Mouse (Mus musculus) midbrain, embryonic 14.5 days (tissue): ENCODE data around the gene Speer1. TPM values are rescaled to one million over a fixed set of nuclear protein-coding genes. Genes with fewer than 3 reads are reported as not detected.
"Not testable (repeated sequence)": the region's sequence is repeated elsewhere in the genome, so short reads cannot be mapped to it uniquely, and the experiment has no call there.

Experiments
- ATAC-seq: fragments of 200-750 bp; cut with Nextera tagmentation; 2 replicates; pipeline ENCODE4 v1.8.0; 2017; ENCODE audit warnings: moderate number of reproducible peaks, moderate library complexity; ENCODE audit not compliant: low FRiP score, low TSS enrichment
- DNase-seq: peaks from one replicate; pipeline ENCODE4 v3.0.0-alpha.2; 2015
- H3K27ac ChIP-seq: fragments of 300-500 bp; sonication (generic); replicated peaks from 2 replicates; pipeline ENCODE4 v1.5.1; 2014; ENCODE audit warnings: mild to moderate bottlenecking, low read depth, low read length, moderate library complexity
- H3K27me3 ChIP-seq: fragments of 300-500 bp; sonication (generic); 2 replicates; pipeline ENCODE4 v1.6.1; 2014; ENCODE audit warnings: low read length, control low read depth, mixed read lengths; ENCODE audit not compliant: control insufficient read depth, insufficient read depth
- H3K36me3 ChIP-seq: fragments of 300-500 bp; sonication (generic); 2 replicates; pipeline ENCODE4 v1.6.1; 2014; ENCODE audit warnings: low read length, control low read depth; ENCODE audit not compliant: control insufficient read depth, insufficient read depth
- H3K4me1 ChIP-seq: fragments of 300-500 bp; sonication (generic); 2 replicates; pipeline ENCODE4 v1.6.1; 2014; ENCODE audit warnings: mild to moderate bottlenecking, antibody characterized with exemption, low read length, control low read depth; ENCODE audit not compliant: control insufficient read depth, insufficient read depth
- H3K4me2 ChIP-seq: fragments of 300-500 bp; sonication (generic); 2 replicates; pipeline ENCODE4 v1.6.1; 2014; ENCODE audit warnings: mild to moderate bottlenecking, low read length, moderate library complexity
- H3K4me3 ChIP-seq: fragments of 300-500 bp; sonication (generic); replicated peaks from 2 replicates; pipeline ENCODE4 v1.5.1; 2014; ENCODE audit warnings: low read depth, low read length
- H3K9ac ChIP-seq: fragments of 300-500 bp; sonication (generic); replicated peaks from 2 replicates; pipeline ENCODE4 v1.6.1; 2014; ENCODE audit warnings: mild to moderate bottlenecking, low read length, moderate library complexity
- H3K9me3 ChIP-seq: fragments of 300-500 bp; sonication (generic); 2 replicates; pipeline ENCODE4 v1.6.1; 2016; ENCODE audit warnings: low read length, control low read depth, mixed read lengths; ENCODE audit not compliant: control insufficient read depth
- WGBS: fragments of 180-500 bp; shearing (Covaris S2); extraction: QIAGEN DNeasy Blood & Tissue Kit; methylation state at CpG from one replicate; pipeline ENCODE4 v1.1.7; 2014; 5-methylcytosine and 5-hydroxymethylcytosine counted together
- polyA plus RNA-seq: library from polyadenylated mRNA; unstranded; fragments of >200 nt; fragmentation: Nextera tagmentation; extraction: Ambion mirVana; gene quantifications from 2 replicates; pipeline ENCODE4 v1.2.1, GENCODE M21; 2014

Gene Speer1
- not detected in 2 replicates for polyA plus RNA-seq

- H3K4me3 ChIP-seq, H3K9ac ChIP-seq, ATAC-seq, H3K27ac ChIP-seq, H3K4me1 ChIP-seq, H3K27me3 ChIP-seq, H3K9me3 ChIP-seq, H3K4me2 ChIP-seq, DNase-seq, H3K36me3 ChIP-seq: not testable (repeated sequence)
- 78% methylated on average over 1 of the region's 4 CpGs for WGBS
Measured at GRCm38 (mm10) chr5:11341216-11341615, at the start of gene Speer1. TSS of gene Speer1 (plus strand) at chr5:11341516.

Other genes with a start within 250 kb of the Speer1 start
- not detected in 2 replicates for gene Gm8879, start 213.9 kb upstream of the Speer1 start, polyA plus RNA-seq
- gene Gm5861, start 158.4 kb upstream of the Speer1 start, polyA plus RNA-seq, result not detected in 2 replicates
- not detected in 2 replicates for gene Gm8890, start 85.5 kb upstream of the Speer1 start, polyA plus RNA-seq
- gene Gm8897, start 74.9 kb downstream of the Speer1 start, polyA plus RNA-seq, result not detected in 2 replicates
- not detected in 2 replicates for gene Gm8906, start 161.2 kb downstream of the Speer1 start, polyA plus RNA-seq